Mouse (Mus musculus): ENCODE measurements around the gene Tdrd3.

DNA sequence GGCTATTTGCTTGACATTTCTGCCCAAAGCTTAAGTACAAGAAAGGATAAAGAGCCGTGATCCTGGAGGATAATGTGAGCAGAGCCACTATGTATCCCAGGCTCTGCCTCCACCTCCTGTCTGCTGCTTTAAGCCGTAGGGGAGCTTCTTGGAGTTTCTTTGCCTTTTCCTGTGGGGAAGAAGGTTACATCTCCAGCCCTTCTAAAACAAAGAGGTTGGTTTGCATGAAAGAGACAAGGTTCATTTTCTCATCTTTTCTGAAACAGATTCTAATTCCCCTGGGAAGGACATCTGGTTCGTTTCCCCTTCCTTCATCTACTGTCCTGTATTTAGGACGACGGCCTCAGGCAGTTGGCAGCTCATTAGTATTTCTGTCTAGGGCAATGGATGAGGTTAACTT is 19.8 kb upstream of the Tdrd3 start:
- TF ChIP-seq CTCF (IDR thresholded peaks at IDR 0.05; ENCODE audit: borderline replicate concordance, insufficient read depth, low read depth, low read length): no peak
- TF ChIP-seq POLR2A (IDR thresholded peaks at IDR 0.05; ENCODE audit: borderline replicate concordance, insufficient read depth, low read length): no peak
